Mouse (Mus musculus) heart, adult 8-10 months (tissue): Measurements from ENCODE around the gene Ripply1. TPM values are rescaled to one million over a fixed set of nuclear protein-coding genes. Genes with fewer than 3 reads are reported as not detected.
"Not testable (repeated sequence)": the region's sequence is repeated elsewhere in the genome, so short reads cannot be mapped to it uniquely, and the experiment has no call there.

Source experiments
- DNase-seq: peaks from one replicate; pipeline ENCODE4 v3.0.0; 2022; ENCODE audit warnings: low spot score
- total RNA-seq, 4 experiments: library from RNA; stranded (reverse); gene quantifications; 2 replicates each; pipeline ENCODE4 v1.2.4; 2022

Gene Ripply1
- total RNA-seq, 4 experiments from 2014 or later = not detected

- no peak for DNase-seq
Observed at GRCm38 (mm10) chrX:139780988-139781387, 1.2 kb downstream of the Ripply1 start.

- no peak for DNase-seq
Observed at GRCm38 (mm10) chrX:139779401-139779800, 2.8 kb downstream of the Ripply1 start.

- no peak for DNase-seq
Observed at GRCm38 (mm10) chrX:139778886-139779285, 3.3 kb downstream of the Ripply1 start.

GRCm38 (mm10) chrX:139777357-139777756 is 4.8 kb downstream of the Ripply1 start:
- no peak for DNase-seq

- no peak for DNase-seq
Observed at GRCm38 (mm10) chrX:139775084-139775612, 7.0 kb downstream of the Ripply1 start.

- peak; percentile 3 for DNase-seq
Observed at GRCm38 (mm10) chrX:139774309-139775083, 7.7 kb downstream of the Ripply1 start.

- no peak for DNase-seq
Observed at GRCm38 (mm10) chrX:139769975-139770637, 12.0 kb downstream of the Ripply1 start.

GRCm38 (mm10) chrX:139762546-139762945 is 19.6 kb downstream of the Ripply1 start:
- no peak for DNase-seq

- not testable (repeated sequence) for DNase-seq
Observed at GRCm38 (mm10) chrX:139758634-139759033, 23.5 kb downstream of the Ripply1 start.

GRCm38 (mm10) chrX:139751855-139752254 is 30.3 kb downstream of the Ripply1 start:
- peak; percentile 1 for DNase-seq

GRCm38 (mm10) chrX:139737066-139737465 is 45.1 kb downstream of the Ripply1 start:
- no peak for DNase-seq

- DNase-seq = no peak
Observed at GRCm38 (mm10) chrX:139730541-139730940, 51.6 kb downstream of the Ripply1 start.

Other genes starting within 250 kb of the Ripply1 start
- 10 to 100 TPM; 56.5 to 70.7 (median 64.1) TPM for gene Rnf128, start 219.0 kb downstream of the Ripply1 start, total RNA-seq
- gene Tbc1d8b, start 97.4 kb downstream of the Ripply1 start, total RNA-seq = 1 to 10 TPM; 5.3 to 6.1 (median 5.6) TPM
- not detected for gene Gm15013, start 67.9 kb downstream of the Ripply1 start, total RNA-seq
- gene Cldn2, start 18.5 kb upstream of the Ripply1 start, total RNA-seq = not detected
- gene Morc4, start 89.3 kb upstream of the Ripply1 start, total RNA-seq = 1 to 10 TPM; 2.8 to 5.7 (median 3.9) TPM
- gene Rbm41, start 216.2 kb upstream of the Ripply1 start, total RNA-seq = 1 to 10 TPM; 6.6 to 7.7 (median 7.1) TPM